Mouse (Mus musculus) stomach, postnatal 0 days (tissue): ENCODE results near the gene Tenm2.

Experiments
- CTCF ChIP-seq: IDR thresholded peaks from 2 replicates; pipeline ENCODE4 v1.5.1; 2016; ENCODE audit warnings: antibody characterized with exemption, low read depth, mild to moderate bottlenecking, moderate library complexity
- EP300 ChIP-seq: optimal IDR thresholded peaks from 2 replicates; pipeline ENCODE3; 2016; ENCODE audit warnings: antibody characterized with exemption

DNA sequence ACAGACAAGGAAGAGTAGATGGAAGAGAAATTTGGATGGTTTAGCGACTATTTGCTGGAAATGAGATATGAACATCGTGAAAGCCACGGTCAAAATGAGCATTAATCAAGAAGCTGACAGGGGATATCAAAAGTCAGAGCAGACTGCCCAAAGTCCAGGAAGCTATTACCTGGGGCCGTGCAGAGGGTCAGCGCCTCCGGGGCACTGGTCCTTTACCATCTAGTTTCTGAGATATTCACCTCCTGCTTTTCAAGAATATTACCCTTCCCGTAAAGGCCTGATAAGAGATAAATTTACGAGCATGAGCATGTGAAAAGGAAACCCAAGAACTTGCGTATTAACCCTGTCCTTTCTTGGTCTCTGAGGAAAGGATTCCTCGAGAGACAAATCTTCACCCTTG lies 8.8 kb downstream of the Tenm2 start:
- no peak for TF ChIP-seq CTCF
- TF ChIP-seq EP300 = no peak
